Mouse (Mus musculus) C2C12 (cell line): ENCODE measurements around the gene Rps19.

ENCODE experiments used
- CTCF ChIP-seq: IDR thresholded peaks from one replicate; pipeline ENCODE4 v1.5.1; 2011; ENCODE audit not compliant: control insufficient read depth, insufficient read depth, insufficient read length
- MAX ChIP-seq: IDR thresholded peaks from one replicate; pipeline ENCODE4 v1.6.1; 2011; ENCODE audit warnings: mild to moderate bottlenecking, control low read depth
- USF1 ChIP-seq: IDR thresholded peaks from one replicate; pipeline ENCODE4 v1.6.1; 2011; ENCODE audit warnings: low read depth, mild to moderate bottlenecking, control low read depth, moderate library complexity

DNA sequence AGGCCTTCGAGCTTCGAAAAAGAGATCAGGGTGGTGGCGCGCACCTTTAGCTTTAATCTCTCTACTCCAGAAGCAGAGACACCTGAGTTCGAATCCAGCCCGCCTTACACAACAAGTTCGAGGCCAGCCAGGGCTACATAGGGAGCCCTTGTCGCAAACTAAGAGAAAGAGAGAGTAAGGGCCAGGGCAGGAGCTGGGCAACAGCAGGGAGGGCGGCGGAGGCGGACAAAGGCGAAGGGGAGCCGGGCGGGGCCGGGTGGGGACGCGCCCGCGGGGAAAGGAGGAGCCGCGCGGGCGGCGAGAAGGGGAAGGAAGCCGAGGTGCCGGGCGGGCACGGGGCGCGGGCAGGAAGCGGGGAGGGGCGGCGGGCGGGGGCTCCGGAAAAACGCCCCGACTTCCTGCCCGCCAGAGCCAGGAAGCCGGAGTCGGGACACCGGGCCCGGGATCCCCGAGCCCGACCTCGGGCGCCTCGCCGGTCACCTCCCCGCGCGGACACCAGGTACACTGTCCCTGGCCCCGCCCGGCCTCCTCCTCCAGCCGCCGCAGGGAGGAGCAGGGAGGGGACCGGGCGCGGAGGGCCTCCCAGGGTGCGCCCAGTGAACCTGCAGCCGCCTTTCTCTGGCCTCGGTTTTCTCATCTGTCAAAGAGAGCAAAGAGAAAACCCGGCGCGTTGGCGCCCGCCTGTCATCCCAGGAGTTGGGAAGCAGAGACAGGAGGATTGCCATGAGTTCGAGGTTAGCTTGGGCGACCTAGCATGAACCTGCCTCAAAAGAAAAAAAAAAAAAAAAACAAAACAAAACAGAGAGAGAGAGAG is 18.7 kb downstream of the Rps19 start, which contains the start of gene Arhgef1:
- TF ChIP-seq USF1, result no peak
- no peak for TF ChIP-seq CTCF
- TF ChIP-seq MAX, result no peak
